Comparison of ENCODE assay signal across 8 mouse cellular contexts in the genomic region with DNA sequence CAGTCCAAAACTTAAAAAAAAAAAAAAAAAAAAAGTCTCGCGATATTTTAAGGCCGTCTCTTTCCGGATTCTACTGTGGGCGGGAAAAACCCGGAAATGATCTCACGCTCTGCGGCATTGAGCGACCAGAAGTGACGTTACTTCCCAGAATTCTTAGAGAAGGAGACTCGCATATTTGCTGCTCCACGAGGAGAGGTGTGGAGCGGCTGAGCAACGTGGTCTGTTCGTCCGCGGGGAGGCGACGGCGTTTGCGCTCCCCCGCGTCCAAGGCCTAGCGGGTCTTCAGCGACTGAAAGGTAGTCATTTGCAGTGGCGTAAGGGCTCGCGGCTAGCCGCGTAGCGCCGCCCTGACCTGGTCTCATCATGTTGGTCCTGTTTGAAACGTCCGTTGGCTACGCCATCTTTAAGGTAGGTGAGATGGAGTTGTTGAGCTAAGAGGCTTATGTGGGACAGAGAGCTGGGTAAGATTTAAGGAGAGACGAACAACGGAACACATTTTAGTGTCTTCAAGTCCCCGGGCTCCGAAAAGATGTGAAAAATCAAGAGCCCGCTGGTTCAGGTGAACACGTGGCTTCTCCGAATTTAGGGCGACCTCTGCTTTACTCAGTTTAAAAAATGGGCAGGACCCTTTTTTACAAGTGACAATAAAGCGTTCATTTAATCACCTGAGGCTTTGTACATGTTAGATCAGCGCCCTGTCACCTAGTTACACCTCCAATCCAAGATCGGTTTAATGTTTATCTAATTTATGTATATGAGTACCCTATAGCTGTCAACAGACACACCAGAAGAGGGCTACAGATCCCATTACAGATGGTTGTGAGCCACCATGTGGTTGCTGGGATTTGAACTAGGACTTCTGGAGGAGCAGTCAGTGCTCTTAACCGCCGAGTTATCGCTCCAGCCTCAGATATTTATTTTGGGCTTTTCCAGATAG. TPM values are rescaled to one million over a fixed set of nuclear protein-coding genes. Genes with fewer than 3 reads are reported as not detected.
DNase-seq lines count a peak whose midpoint lies in the region; ATAC-seq and TF ChIP-seq lines count a peak whose summit lies in the region.

A gene (plus strand): TSS at position 153 of the 937 bp plus-strand sequence.

- no peak for TF ChIP-seq CTCF in E14TG2a.4 (conservative IDR thresholded peaks at IDR 0.05; ENCODE audit: low read length)
- TF ChIP-seq CTCF in heart, postnatal 0 days (IDR thresholded peaks at IDR 0.05; ENCODE audit: low read depth): no peak
- no peak for TF ChIP-seq CTCF in testis, adult 2 months (IDR thresholded peaks at IDR 0.05; ENCODE audit: control insufficient read depth, insufficient read depth, insufficient replicate concordance, low read depth, low read length)

- peaks cover 44% of the 10 kb centered on the region for H3K36me3 ChIP-seq in E14TG2a.4 (ENCODE audit: insufficient read depth, low read length)
- H3K36me3 ChIP-seq in forebrain, embryonic 12.5 days (replicated peaks): peaks cover 7% of the 10 kb centered on the region; the same call in 1 of the 2 replicates
- no peaks in the 10 kb centered on the region for H3K36me3 ChIP-seq in heart, postnatal 0 days (replicated peaks; ENCODE audit: control insufficient read depth, insufficient read depth, low read length)
- no peaks in the 10 kb centered on the region for H3K36me3 ChIP-seq in liver, embryonic 16.5 days (ENCODE audit: control insufficient read depth, insufficient read depth)
- H3K36me3 ChIP-seq in neural tube, embryonic 13.5 days: 0 out of 2 replicates have a peak, but pooled peaks cover 7% of the 10 kb centered on the region
- no peaks in the 10 kb centered on the region; the same call in 1 of the 2 replicates for H3K36me3 ChIP-seq in testis, adult 2 months (ENCODE audit: control insufficient read depth, insufficient read depth, low read length)

- peak; percentile 94 for DNase-seq in c-Kit-positive CD71-positive TER-119-positive erythroid progenitor cells, embryonic 14.5 days (ENCODE audit: low spot score)
- DNase-seq in heart, postnatal 0 days (ENCODE audit: low spot score): peak; percentile 98
- peak; percentile 85 to 92 for DNase-seq in kidney, postnatal 4 days

- WGBS in forebrain, embryonic 12.5 days: under 1% methylated on average over 49 of the region's 49 CpGs
- under 1% methylated on average over 49 of the region's 49 CpGs for WGBS in heart, postnatal 0 days
- under 1% methylated on average over 49 of the region's 49 CpGs for WGBS in liver, embryonic 16.5 days (ENCODE audit: insufficient replicate concordance)
- under 1% methylated on average over 49 of the region's 49 CpGs for WGBS in neural tube, embryonic 13.5 days

- peak within 1 kb of the TSS; percentile 97 for H3K4me3 ChIP-seq in E14TG2a.4 (replicated peaks; ENCODE audit: low read length)
- peak within 1 kb of the TSS; percentile 86 for H3K4me3 ChIP-seq in forebrain, embryonic 12.5 days (replicated peaks)
- peak within 1 kb of the TSS; percentile 64 for H3K4me3 ChIP-seq in heart, postnatal 0 days (ENCODE audit: low read depth, low read length)
- H3K4me3 ChIP-seq in liver, embryonic 16.5 days (ENCODE audit: low read depth, low read length): peak within 1 kb of the TSS; percentile 76
- H3K4me3 ChIP-seq in neural tube, embryonic 13.5 days: peak within 1 kb of the TSS; percentile 76
- H3K4me3 ChIP-seq in testis, adult 2 months (ENCODE audit: control insufficient read depth, low read depth, low read length): peak within 1 kb of the TSS; percentile 100

- H3K27ac ChIP-seq in forebrain, embryonic 12.5 days: peak within 1 kb of the TSS; percentile 88
- peak within 1 kb of the TSS; percentile 87 for H3K27ac ChIP-seq in heart, postnatal 0 days (ENCODE audit: low read depth)
- H3K27ac ChIP-seq in liver, embryonic 16.5 days (ENCODE audit: low read length): peak within 1 kb of the TSS; percentile 76
- peak within 1 kb of the TSS; percentile 80 for H3K27ac ChIP-seq in neural tube, embryonic 13.5 days (replicated peaks)
- peak within 1 kb of the TSS; percentile 100 for H3K27ac ChIP-seq in testis, adult 2 months (ENCODE audit: control insufficient read depth, insufficient read depth, low read depth, low read length)

- H3K9me3 ChIP-seq in E14TG2a.4 (ENCODE audit: low read length): no peaks in the 10 kb centered on the region
- H3K9me3 ChIP-seq in forebrain, embryonic 12.5 days: no peaks in the 10 kb centered on the region
- H3K9me3 ChIP-seq in heart, postnatal 0 days (replicated peaks; ENCODE audit: control insufficient read depth, low read length): no peaks in the 10 kb centered on the region; the same call in 1 of the 2 replicates
- no peaks in the 10 kb centered on the region for H3K9me3 ChIP-seq in liver, embryonic 16.5 days (replicated peaks; ENCODE audit: control insufficient read depth, low read length)
- H3K9me3 ChIP-seq in neural tube, embryonic 13.5 days: no peaks in the 10 kb centered on the region

- TF ChIP-seq POLR2A in testis, adult 2 months (IDR thresholded peaks at IDR 0.05; ENCODE audit: control insufficient read depth, low read depth, low read length): peak; percentile 98

- H3K27me3 ChIP-seq in E14TG2a.4 (ENCODE audit: insufficient read depth, low read length): peaks cover 2% of the 10 kb centered on the region; the same call in 1 of the 2 replicates
- peaks cover 12% of the 10 kb centered on the region for H3K27me3 ChIP-seq in forebrain, embryonic 12.5 days
- no peaks in the 10 kb centered on the region for H3K27me3 ChIP-seq in heart, postnatal 0 days (ENCODE audit: control insufficient read depth, insufficient read depth, low read length)
- H3K27me3 ChIP-seq in liver, embryonic 16.5 days (ENCODE audit: control insufficient read depth, insufficient read depth, low read depth, low read length): no peaks in the 10 kb centered on the region
- H3K27me3 ChIP-seq in neural tube, embryonic 13.5 days: peaks cover 23% of the 10 kb centered on the region
- no peaks in the 10 kb centered on the region for H3K27me3 ChIP-seq in testis, adult 2 months (ENCODE audit: control insufficient read depth, insufficient read depth, low read length)

- peak; percentile 92 for TF ChIP-seq EP300 in heart, postnatal 0 days (IDR thresholded peaks at IDR 0.05; ENCODE audit: low read depth)

- ATAC-seq in forebrain, embryonic 12.5 days (ENCODE audit: low FRiP score): peak; percentile 98
- ATAC-seq in heart, postnatal 0 days (ENCODE audit: insufficient read depth, low read depth): peak; percentile 98
- ATAC-seq in liver, embryonic 16.5 days (ENCODE audit: low read depth): peak; percentile 96
- peak; percentile 99 for ATAC-seq in neural tube, embryonic 13.5 days (ENCODE audit: low read depth)

- H3K9ac ChIP-seq in forebrain, embryonic 12.5 days: peak within 1 kb of the TSS; percentile 84
- peak within 1 kb of the TSS; percentile 64 for H3K9ac ChIP-seq in heart, postnatal 0 days (replicated peaks; ENCODE audit: low read depth, low read length)
- peak within 1 kb of the TSS; percentile 64 for H3K9ac ChIP-seq in liver, embryonic 16.5 days (ENCODE audit: low read depth, low read length)
- H3K9ac ChIP-seq in neural tube, embryonic 13.5 days: peak within 1 kb of the TSS; percentile 80

- peak within 1 kb of the TSS; percentile 92 for H3K4me2 ChIP-seq in forebrain, embryonic 12.5 days
- peak within 1 kb of the TSS; percentile 84 for H3K4me2 ChIP-seq in heart, postnatal 0 days (ENCODE audit: low read depth, low read length)
- peak within 1 kb of the TSS; percentile 82 for H3K4me2 ChIP-seq in liver, embryonic 16.5 days (ENCODE audit: low read depth, low read length)
- peak within 1 kb of the TSS; percentile 98 for H3K4me2 ChIP-seq in neural tube, embryonic 13.5 days

- H3K4me1 ChIP-seq in E14TG2a.4 (replicated peaks; ENCODE audit: low read depth, low read length): peaks cover 39% of the 10 kb centered on the region
- H3K4me1 ChIP-seq in forebrain, embryonic 12.5 days: peaks cover 18% of the 10 kb centered on the region
- H3K4me1 ChIP-seq in heart, postnatal 0 days (ENCODE audit: control insufficient read depth, insufficient read depth): peaks cover 20% of the 10 kb centered on the region
- H3K4me1 ChIP-seq in liver, embryonic 16.5 days (ENCODE audit: control insufficient read depth, low read depth, low read length): peaks cover 11% of the 10 kb centered on the region
- H3K4me1 ChIP-seq in neural tube, embryonic 13.5 days (replicated peaks): peaks cover 23% of the 10 kb centered on the region
- peaks cover 5% of the 10 kb centered on the region for H3K4me1 ChIP-seq in testis, adult 2 months (ENCODE audit: control insufficient read depth, insufficient read depth, low read length)

RNA-seq across cellular contexts. Expression of the gene that starts here (rescaled TPM):
- 275 and 277 TPM in 2 replicates for polyA plus RNA-seq in forebrain, embryonic 12.5 days (2016; fragmentation: Nextera tagmentation; extraction: Ambion mirVana)
- 30.7 and 31.1 TPM in 2 replicates for total RNA-seq in heart, postnatal 0 days (2014; rRNA removed; ENCODE audit: low replicate concordance)
- polyA plus RNA-seq in heart, postnatal 0 days (2015; fragmentation: Nextera tagmentation; extraction: Ambion mirVana): 70.5 and 82.0 TPM in 2 replicates
- 87.7 and 97.4 TPM in 2 replicates for polyA plus RNA-seq in liver, embryonic 16.5 days (2015; fragmentation: Nextera tagmentation; extraction: Ambion mirVana)
- polyA plus RNA-seq in neural tube, embryonic 13.5 days (2015; fragmentation: Nextera tagmentation; extraction: Ambion mirVana): 149 and 151 TPM in 2 replicates
- 27.0 and 29.6 TPM in 2 replicates for polyA plus RNA-seq in testis, adult 2 months (2012; rRNA removed)

Comparison
In these comparisons a context has a peak if more than half of its experiments do, and no peak if none do; other contexts are left out.
1. Peak in every context shown above with its lines: DNase-seq, ATAC-seq, H3K4me3 ChIP-seq and H3K27ac ChIP-seq.